Mouse (Mus musculus) megakaryocyte, embryonic 14.5 days (primary cell): ENCODE measurements around the gene Vstm4. TPM values are rescaled to one million over a fixed set of nuclear protein-coding genes. Genes with fewer than 3 reads are reported as not detected.
A peak's percentile ranks its signal among the peaks of the same experiment; 100 is the strongest.

Experiments used
- H3K27me3 ChIP-seq: replicated peaks from 2 replicates; pipeline ENCODE3; 2012; ENCODE audit warnings: inconsistent platforms
- H3K36me3 ChIP-seq: replicated peaks from 2 replicates; pipeline ENCODE3; 2012; ENCODE audit warnings: low read length, inconsistent platforms, mixed read lengths
- H3K4me1 ChIP-seq: 2 replicates; pipeline ENCODE4 v1.6.1; 2012; ENCODE audit warnings: inconsistent platforms
- H3K4me3 ChIP-seq: replicated peaks from 2 replicates; pipeline ENCODE3; 2012; ENCODE audit warnings: moderate library complexity, mild to moderate bottlenecking, inconsistent platforms
- H3K9me3 ChIP-seq: 2 replicates; pipeline ENCODE4 v1.6.1; 2012; ENCODE audit warnings: inconsistent platforms
- FLI1 ChIP-seq: IDR thresholded peaks from 2 replicates; pipeline ENCODE4 v1.6.1; 2012; ENCODE audit warnings: low read length, inconsistent platforms, mixed read lengths
- GATA1 ChIP-seq: IDR thresholded peaks from 3 replicates; pipeline ENCODE4 v1.6.1; 2012; ENCODE audit warnings: mixed read lengths, low read length, inconsistent platforms, borderline replicate concordance
- polyA plus RNA-seq: library from polyadenylated mRNA; stranded (reverse); fragments of >175 nt; gene quantifications from 2 replicates; pipeline ENCODE4 v1.2.3, GENCODE M21; 2012; ENCODE audit warnings: low replicate concordance; ENCODE audit not compliant: insufficient read depth

The Vstm4 gene
- polyA plus RNA-seq, 1 experiment: not detected

DNA sequence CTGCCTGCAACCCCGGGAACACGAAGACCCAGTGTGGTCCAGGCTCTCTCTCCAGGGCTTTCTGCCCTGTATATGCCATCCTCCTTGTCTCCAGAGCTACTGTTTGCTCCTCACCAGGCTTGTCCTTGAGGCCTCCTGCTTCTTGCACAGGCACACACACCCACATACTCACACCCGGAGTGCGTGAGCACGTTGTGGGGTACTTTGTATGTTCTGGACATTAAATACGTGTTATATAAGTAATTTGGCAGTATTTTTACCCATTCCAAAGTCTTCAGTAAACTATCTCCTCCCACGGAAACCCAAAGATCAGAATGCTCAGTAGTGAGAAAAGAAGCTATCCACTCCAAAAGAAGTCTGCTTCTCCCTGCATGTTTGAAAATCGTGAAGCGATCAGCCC is 67.3 kb downstream of the Vstm4 start:
- no peaks in the 10 kb centered on the region for H3K9me3 ChIP-seq
- H3K4me3 ChIP-seq: no peak overlapping the region
- no peaks in the 10 kb centered on the region for H3K4me1 ChIP-seq
- TF ChIP-seq GATA1: no peak
- TF ChIP-seq FLI1: no peak
- H3K36me3 ChIP-seq: no peaks in the 10 kb centered on the region
- peaks cover 19% of the 10 kb centered on the region for H3K27me3 ChIP-seq

DNA sequence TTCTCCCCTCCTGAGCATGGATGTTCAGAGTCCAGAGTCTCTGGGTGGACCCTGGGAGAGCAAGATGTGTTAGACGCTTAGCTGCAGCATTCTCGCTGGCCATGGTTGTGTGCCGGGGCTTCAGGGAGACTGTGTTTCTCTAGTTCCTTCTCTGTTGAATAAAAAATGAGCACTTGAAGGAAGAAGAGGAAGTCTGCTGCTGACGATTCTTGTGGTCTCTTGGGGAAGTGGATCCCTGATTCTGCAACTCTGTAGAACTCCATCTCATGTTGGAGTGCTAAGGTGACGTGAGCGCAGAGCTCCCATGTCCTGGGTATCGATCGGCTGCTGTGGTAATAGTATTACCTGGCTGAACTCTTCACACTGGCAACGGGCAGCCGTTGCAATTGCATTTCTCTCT is 75.2 kb downstream of the Vstm4 start:
- Histone ChIP-seq H3K9me3 (no peaks in the 10 kb centered on the region), H3K4me3 (no peak overlapping the region), H3K36me3 (no peaks in the 10 kb centered on the region), H3K27me3 (peaks cover 48% of the 10 kb centered on the region), H3K4me1 (peaks cover 11% of the 10 kb centered on the region; the same call in 1 of the 2 replicates)
- no peak for TF ChIP-seq GATA1
- no peak for TF ChIP-seq FLI1

DNA sequence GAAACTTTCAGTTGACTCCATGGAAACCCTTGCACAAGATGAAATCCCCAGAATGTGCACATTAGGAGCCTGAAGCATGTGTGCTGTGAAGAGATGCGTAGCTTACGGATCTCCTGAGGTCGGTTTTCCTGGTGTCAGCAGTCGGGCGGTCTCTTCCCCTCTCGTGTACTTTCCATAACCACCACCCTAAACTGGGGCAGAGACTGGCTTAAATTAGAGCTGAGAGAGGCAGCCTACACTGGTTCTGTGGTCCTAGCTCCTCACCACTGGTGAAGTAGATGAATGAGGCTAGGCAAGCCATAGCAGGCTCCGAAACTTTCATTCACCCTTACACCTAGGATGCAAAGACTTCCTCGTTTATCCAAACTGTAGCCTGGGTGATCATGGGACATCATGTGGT is 75.7 kb downstream of the Vstm4 start:
- Histone ChIP-seq H3K4me3 (no peak overlapping the region), H3K4me1 (peaks cover 11% of the 10 kb centered on the region; the same call in 1 of the 2 replicates), H3K27me3 (peaks cover 48% of the 10 kb centered on the region), H3K9me3 (no peaks in the 10 kb centered on the region), H3K36me3 (no peaks in the 10 kb centered on the region)
- TF ChIP-seq GATA1 (no peak), FLI1 (no peak)

DNA sequence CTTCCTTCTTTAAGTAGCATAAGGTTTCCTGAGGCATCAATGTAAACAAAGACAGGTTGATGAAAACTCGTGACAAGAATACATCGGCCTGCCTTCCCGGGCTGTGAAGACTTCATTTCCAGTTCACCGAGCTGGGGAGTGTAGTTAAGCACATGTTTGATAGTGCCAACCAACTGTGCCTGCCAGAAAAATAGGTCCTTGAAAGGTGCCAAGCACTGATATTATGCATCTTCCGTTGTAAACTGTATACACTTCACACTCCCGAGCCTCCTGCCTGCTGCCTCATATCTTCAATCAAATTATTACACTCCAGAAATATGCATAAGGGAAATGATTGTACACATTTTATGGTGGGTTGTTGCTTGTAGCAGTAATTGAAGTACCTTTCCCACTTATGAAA is 77.5 kb downstream of the Vstm4 start:
- H3K4me3 ChIP-seq: no peak overlapping the region
- H3K36me3 ChIP-seq: no peaks in the 10 kb centered on the region
- H3K27me3 ChIP-seq: peaks cover 45% of the 10 kb centered on the region
- H3K9me3 ChIP-seq: no peaks in the 10 kb centered on the region
- peaks cover 11% of the 10 kb centered on the region; the same call in 1 of the 2 replicates for H3K4me1 ChIP-seq
- no peak for TF ChIP-seq FLI1
- no peak for TF ChIP-seq GATA1

DNA sequence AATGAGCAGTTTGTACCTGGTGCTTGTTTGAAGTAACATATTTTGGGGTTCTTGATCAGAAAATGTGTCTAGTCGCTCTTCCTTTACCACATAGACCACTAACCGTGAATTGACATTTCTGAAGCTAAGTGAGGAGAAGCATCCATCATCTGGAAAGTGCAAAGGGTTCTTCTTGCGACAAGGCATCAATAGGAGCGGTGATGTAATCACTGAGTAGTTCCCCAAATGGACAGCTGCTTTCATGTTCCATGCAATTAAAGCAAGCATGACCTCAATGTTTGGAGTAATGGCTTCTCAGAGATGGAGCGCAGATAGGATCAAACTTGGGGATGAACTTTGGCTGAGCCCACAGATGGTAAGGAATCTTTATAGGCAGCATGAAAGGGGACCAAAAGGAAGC is 82.7 kb downstream of the Vstm4 start:
- TF ChIP-seq GATA1: no peak
- TF ChIP-seq FLI1: no peak

DNA sequence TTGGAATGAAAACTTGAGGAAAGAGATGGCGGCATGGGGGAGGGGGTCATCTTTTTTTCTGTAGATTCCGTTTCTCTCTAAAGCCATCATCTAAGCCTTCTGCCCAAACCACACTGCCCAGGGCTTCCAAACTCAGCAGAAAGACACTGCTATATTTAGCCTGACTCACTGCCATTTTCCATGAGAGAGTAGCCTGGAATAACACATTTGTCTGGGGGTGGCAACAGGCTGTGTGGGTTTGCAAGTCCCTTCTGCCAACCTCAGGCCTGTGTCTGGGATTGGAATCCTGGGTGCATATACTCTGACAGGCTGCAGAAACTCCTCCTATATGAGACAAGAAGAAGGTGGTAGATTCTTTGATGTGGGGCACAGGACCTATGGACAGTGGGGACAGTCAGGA is 91.0 kb downstream of the Vstm4 start:
- peaks cover 14% of the 10 kb centered on the region for H3K4me1 ChIP-seq
- H3K4me3 ChIP-seq: no peak overlapping the region
- TF ChIP-seq GATA1 (no peak), FLI1 (no peak)
- H3K36me3 ChIP-seq: no peaks in the 10 kb centered on the region
- peaks cover 63% of the 10 kb centered on the region for H3K27me3 ChIP-seq
- H3K9me3 ChIP-seq: no peaks in the 10 kb centered on the region

More for the DNA sequence above, 82.7 kb downstream of the Vstm4 start:
- H3K36me3 ChIP-seq: no peaks in the 10 kb centered on the region
- peaks cover 41% of the 10 kb centered on the region for H3K27me3 ChIP-seq
- H3K9me3 ChIP-seq: no peaks in the 10 kb centered on the region
- no peak overlapping the region for H3K4me3 ChIP-seq
- no peaks in the 10 kb centered on the region for H3K4me1 ChIP-seq

DNA sequence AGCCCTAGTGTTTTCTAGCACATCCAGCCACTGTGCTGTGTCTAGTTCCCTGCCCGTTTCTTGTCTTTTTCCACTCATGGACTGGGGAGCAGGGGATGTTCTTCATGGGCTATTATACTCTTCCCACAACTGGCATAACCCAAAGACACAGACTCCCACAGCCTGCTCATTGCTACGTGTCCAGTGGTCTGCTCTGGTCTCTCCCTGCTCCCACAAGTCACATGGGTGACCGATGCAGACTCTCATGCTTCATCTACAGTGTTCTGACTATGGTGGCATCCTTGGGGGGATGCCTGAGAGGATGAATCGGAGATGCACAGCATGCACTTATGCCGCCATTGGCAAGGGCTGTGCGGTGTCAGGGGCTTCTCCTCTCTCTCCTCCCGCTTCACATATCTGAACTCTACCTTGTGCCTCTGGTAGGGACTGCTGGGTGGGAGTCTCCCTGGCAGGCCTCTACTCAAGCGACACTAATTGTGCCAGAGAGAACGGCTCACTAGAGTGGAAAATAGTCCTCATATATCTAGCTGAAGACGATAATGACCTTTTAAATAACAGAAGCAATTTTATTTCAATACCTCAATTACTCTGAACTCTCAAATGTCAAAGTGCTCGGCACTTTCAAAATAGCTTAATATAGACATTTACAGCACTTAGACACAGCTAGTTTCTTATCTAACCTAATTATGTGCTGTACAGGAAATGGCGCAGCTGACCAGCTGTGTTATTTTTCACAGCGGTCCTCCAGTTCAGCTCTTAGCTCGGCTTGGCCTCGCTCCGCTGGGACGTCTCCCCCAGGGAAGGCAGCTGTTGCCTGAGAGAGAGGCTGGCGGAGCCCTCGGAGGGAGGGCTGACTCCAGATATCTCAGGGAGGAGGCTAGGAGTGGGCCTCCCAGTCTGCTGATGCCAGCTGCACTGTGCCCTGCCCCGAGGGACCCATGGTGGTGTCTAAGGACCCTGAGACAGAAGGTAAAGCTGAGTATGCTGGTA is 94.1 kb downstream of the Vstm4 start:
- Histone ChIP-seq H3K36me3 (no peaks in the 10 kb centered on the region), H3K4me3 (peak overlapping the region; percentile 40), H3K9me3 (no peaks in the 10 kb centered on the region), H3K4me1 (peaks cover 14% of the 10 kb centered on the region), H3K27me3 (peaks cover 56% of the 10 kb centered on the region)
- TF ChIP-seq GATA1 (no peak), FLI1 (no peak)

DNA sequence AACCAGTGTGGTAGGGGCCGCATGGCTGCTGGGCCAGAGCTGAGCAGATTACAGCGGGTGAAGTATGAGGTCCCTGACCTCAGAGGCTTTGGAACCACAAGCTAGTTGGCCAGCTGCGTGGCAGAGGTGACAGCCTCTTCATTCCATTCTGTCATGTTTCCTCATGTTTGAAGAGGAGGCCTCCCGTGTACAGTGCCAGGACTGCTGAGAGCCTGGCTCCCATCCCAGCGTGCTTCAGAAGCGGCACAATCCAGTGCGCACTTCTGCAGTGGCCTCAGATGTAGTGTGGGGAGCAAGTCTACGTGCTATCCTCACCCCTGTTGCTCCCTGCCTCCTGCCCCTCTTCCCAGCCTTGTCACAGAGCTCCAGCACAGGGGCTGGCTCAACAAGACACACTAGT is 99.9 kb downstream of the Vstm4 start:
- no peaks in the 10 kb centered on the region for H3K9me3 ChIP-seq
- H3K4me1 ChIP-seq: peaks cover 2% of the 10 kb centered on the region; the same call in 1 of the 2 replicates
- H3K4me3 ChIP-seq: peak overlapping the region; percentile 33
- H3K27me3 ChIP-seq: peaks cover 25% of the 10 kb centered on the region
- TF ChIP-seq GATA1 (no peak), FLI1 (no peak)
- H3K36me3 ChIP-seq: peaks cover 22% of the 10 kb centered on the region

DNA sequence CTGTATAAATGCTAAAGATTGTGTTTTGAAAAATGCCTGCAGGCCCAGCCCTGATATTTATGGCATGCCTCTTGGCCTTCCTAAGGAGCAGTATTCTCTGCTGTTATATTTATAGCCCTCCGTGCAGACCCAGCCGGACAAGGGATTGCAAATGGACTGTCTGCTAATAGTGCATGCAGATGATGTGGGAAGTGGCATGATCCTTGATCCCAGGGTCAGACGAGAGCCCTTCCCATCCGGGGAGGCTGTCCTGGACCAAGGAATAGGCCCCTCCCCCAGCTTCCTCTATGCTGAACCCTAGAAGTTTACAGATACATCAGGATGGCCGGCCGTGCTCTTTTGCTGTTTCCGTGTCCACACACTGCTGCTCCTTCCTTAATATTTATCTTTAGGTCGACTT is 102.1 kb downstream of the Vstm4 start:
- peaks cover 41% of the 10 kb centered on the region for H3K36me3 ChIP-seq

DNA sequence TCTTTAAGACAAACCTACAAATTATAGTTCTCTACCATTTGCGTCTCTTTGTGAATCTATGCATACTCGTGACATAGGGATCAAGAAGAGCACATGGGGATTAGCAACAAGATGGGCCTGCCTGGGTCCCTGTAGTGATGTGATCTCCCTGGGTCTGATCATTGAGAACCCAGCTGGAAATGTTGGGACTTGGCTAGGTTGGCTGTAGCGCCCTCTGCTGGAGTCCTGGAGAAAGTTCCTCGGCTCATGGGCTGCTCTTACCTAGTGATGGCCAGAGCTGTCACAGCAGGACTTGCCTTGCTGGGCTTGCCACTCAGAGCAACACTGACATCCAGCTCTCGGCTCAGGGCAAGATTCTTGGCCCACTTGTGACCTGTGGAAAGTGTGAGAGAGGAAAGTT is 103.9 kb downstream of the Vstm4 start:
- TF ChIP-seq GATA1: no peak
- peaks cover 59% of the 10 kb centered on the region for H3K36me3 ChIP-seq
- peaks cover 3% of the 10 kb centered on the region; the same call in 1 of the 2 replicates for H3K4me1 ChIP-seq
- no peak overlapping the region for H3K4me3 ChIP-seq
- H3K27me3 ChIP-seq: peaks cover 5% of the 10 kb centered on the region
- H3K9me3 ChIP-seq: no peaks in the 10 kb centered on the region

More for the DNA sequence above, 102.1 kb downstream of the Vstm4 start:
- no peaks in the 10 kb centered on the region for H3K9me3 ChIP-seq
- H3K27me3 ChIP-seq: peaks cover 10% of the 10 kb centered on the region
- peaks cover 3% of the 10 kb centered on the region; the same call in 1 of the 2 replicates for H3K4me1 ChIP-seq
- no peak overlapping the region for H3K4me3 ChIP-seq
- TF ChIP-seq FLI1: no peak
- no peak for TF ChIP-seq GATA1
